Mouse (Mus musculus) kidney, postnatal 0 days (tissue): Measurements from ENCODE around the gene Nae1. TPM values are rescaled to one million over a fixed set of nuclear protein-coding genes. Genes with fewer than 3 reads are reported as not detected.
A peak's percentile ranks its signal among the peaks of the same experiment; 100 is the strongest.

ENCODE experiments used
- ATAC-seq: fragments of 200-750 bp; cut with Nextera tagmentation; replicated peaks from 2 replicates; pipeline ENCODE4 v1.8.0; 2017; ENCODE audit warnings: low read depth, moderate number of reproducible peaks, moderate TSS enrichment, moderate library complexity; ENCODE audit not compliant: low FRiP score
- DNase-seq: peaks from one replicate; pipeline ENCODE4 v3.0.0-alpha.2; 2016; ENCODE audit warnings: low spot score
- H3K27ac ChIP-seq: fragments of 300-500 bp; sonication (generic); 2 replicates; pipeline ENCODE4 v1.5.1; 2014; ENCODE audit warnings: mild to moderate bottlenecking
- H3K27me3 ChIP-seq: fragments of 300-500 bp; sonication (generic); 2 replicates; pipeline ENCODE4 v1.6.1; 2014; ENCODE audit warnings: low read length, mixed read lengths; ENCODE audit not compliant: insufficient read depth
- H3K36me3 ChIP-seq: fragments of 300-500 bp; sonication (generic); 2 replicates; pipeline ENCODE4 v1.6.1; 2014; ENCODE audit warnings: low read length, mixed read lengths; ENCODE audit not compliant: insufficient read depth
- H3K4me1 ChIP-seq: fragments of 300-500 bp; sonication (generic); replicated peaks from 2 replicates; pipeline ENCODE4 v1.6.1; 2014; ENCODE audit warnings: antibody characterized with exemption, low read length, mixed read lengths; ENCODE audit not compliant: insufficient read depth
- H3K4me2 ChIP-seq: fragments of 300-500 bp; sonication (generic); 2 replicates; pipeline ENCODE4 v1.6.1; 2014; ENCODE audit warnings: mild to moderate bottlenecking, low read length, moderate library complexity, mixed read lengths
- H3K4me3 ChIP-seq: fragments of 300-500 bp; sonication (generic); replicated peaks from 2 replicates; pipeline ENCODE4 v1.5.1; 2014; ENCODE audit warnings: low read depth, low read length
- H3K9ac ChIP-seq: fragments of 300-500 bp; sonication (generic); 2 replicates; pipeline ENCODE4 v1.6.1; 2014; ENCODE audit warnings: low read depth, low read length
- H3K9me3 ChIP-seq: fragments of 300-500 bp; sonication (generic); replicated peaks from 2 replicates; pipeline ENCODE4 v1.6.1; 2016; ENCODE audit warnings: low read length, inconsistent platforms, mixed read lengths
- CTCF ChIP-seq: IDR thresholded peaks from 2 replicates; pipeline ENCODE4 v1.5.1; 2016; ENCODE audit warnings: antibody characterized with exemption, low read depth, mild to moderate bottlenecking, moderate library complexity
- whole genome bisulfite sequencing: fragments of 180-500 bp; shearing (Covaris S2); extraction: QIAGEN DNeasy Blood & Tissue Kit; methylation state at CpG from one replicate; pipeline ENCODE4 v1.1.7; 2014; 5-methylcytosine and 5-hydroxymethylcytosine counted together
- polyA plus RNA-seq: library from polyadenylated mRNA; unstranded; fragments of >200 nt; fragmentation: Nextera tagmentation; extraction: Ambion mirVana; gene quantifications from 2 replicates; pipeline ENCODE4 v1.2.1, GENCODE M21; 2015

The Nae1 gene
- polyA plus RNA-seq, 1 experiment from 2014 or later, result 87.8 TPM

DNA sequence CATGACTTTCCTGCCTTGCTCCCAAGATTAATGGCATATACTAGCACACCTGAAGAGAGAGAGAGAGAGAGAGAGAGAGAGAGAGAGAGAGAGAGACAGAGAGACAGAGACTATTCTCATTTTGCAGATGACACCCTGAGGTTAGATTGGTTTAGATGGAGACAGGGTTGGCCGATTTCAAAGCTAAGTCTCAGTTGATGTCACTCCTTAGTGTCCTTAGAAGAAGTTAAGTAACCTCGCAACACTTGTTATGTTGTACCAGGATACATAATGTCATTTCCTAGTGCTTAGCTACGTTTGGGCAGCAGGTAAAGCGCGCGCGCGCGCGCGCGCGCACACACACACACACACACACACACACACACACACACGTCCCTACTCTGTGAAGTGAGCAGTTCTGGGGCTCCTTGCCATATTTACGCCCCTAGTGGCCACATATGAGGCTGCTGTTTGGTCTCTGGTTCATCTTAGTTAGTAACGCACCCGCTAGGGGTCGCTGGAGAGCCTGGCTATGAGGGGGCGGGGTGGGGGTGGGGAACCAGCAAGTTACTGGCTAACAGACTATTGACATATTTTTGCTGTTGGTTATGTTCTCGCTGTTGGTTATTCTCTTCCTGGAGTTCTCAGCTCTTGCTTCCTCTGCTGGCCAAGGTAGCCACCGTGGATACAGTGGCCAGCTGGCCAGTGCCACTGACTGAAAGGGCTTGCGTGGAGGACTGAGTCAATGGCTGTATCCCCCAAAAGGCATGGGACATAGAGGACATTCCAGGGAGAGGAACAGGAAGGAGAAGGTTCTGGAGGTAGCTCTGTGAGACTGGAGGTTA lies 30.4 kb upstream of the Nae1 start:
- Histone ChIP-seq H3K27me3 (no peaks in the 10 kb centered on the region), H3K9ac (no peak overlapping the region), H3K4me3 (no peak overlapping the region), H3K9me3 (no peaks in the 10 kb centered on the region), H3K27ac (no peak overlapping the region), H3K4me2 (peak overlapping the region; percentile 34; the same call in 1 of the 2 replicates), H3K36me3 (no peaks in the 10 kb centered on the region), H3K4me1 (no peaks in the 10 kb centered on the region)
- peak; percentile 94 for ATAC-seq
- TF ChIP-seq CTCF, result peak; percentile 89
- 17% methylated on average over 22 of the region's 22 CpGs for WGBS
- DNase-seq, result peak; percentile 96

DNA sequence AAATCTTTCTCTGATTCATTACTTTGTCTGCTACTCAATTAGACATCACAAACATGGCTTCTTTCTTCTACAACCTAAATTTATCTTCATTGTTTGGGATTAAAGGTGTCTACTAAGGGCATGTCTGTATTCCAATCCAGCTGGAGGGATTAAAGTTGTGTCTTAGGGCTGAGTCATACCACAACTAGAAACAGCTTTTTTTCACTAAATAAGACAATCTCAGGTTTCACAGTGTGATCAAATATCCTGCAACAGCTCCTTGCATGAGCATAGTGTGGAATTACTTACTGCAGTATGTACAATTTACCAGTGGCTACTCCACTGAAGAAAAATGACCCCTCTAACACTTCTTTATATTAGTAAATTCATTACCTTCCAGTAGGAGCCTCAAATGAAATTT lies 26.3 kb upstream of the Nae1 start:
- H3K4me3 ChIP-seq, result no peak overlapping the region
- no peak for TF ChIP-seq CTCF
- no peaks in the 10 kb centered on the region for H3K27me3 ChIP-seq
- no peaks in the 10 kb centered on the region for H3K4me1 ChIP-seq
- H3K27ac ChIP-seq, result no peak overlapping the region
- H3K4me2 ChIP-seq, result no peak overlapping the region
- H3K9ac ChIP-seq, result no peak overlapping the region
- H3K36me3 ChIP-seq, result no peaks in the 10 kb centered on the region
- H3K9me3 ChIP-seq, result no peaks in the 10 kb centered on the region
- DNase-seq, result no peak
- ATAC-seq, result no peak

DNA sequence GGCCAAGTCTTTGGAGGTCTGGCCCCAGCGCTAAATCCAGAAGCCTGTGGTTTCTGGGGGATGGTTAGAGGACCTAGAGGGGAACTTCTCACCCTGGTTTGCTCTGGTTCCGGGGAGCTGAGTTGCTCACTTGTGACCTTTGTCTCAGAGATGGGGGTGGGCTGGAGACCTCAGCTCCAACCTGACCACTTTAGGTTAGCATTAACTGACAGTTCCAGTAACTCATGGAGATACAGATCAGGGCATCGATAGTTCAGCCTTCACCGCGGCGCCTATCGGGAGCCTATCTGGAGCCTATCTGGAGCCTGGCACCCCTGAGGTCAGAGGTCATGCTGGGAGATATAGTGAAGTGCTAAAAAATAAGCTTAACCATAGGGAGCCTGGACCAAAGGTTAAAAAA lies 22.8 kb upstream of the Nae1 start:
- no peak for TF ChIP-seq CTCF

DNA sequence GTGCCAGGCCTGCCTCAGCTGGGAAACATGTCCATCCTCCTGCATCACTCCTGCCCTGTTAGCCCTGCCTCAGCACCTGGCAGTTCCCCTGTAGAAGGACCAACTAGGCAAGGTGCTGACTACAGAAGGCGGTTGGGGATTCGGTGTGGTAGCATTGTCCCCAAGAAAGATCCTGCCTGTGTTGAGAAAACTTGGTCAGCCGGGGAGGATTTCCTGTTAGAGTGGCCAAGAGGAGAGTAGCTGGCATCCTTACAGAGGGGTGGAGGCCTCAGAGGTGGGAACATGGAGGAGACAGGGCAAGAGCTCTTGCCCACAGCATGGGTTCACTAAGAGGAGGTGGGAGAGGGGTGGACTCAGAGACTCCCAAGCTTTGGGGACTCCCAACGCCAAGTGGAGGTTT lies 20.8 kb upstream of the Nae1 start:
- whole genome bisulfite sequencing, result 81% methylated on average over 4 of the region's 4 CpGs
- H3K36me3 ChIP-seq, result no peaks in the 10 kb centered on the region
- no peaks in the 10 kb centered on the region for H3K9me3 ChIP-seq
- no peaks in the 10 kb centered on the region for H3K4me1 ChIP-seq
- H3K9ac ChIP-seq, result no peak overlapping the region
- H3K27ac ChIP-seq, result no peak overlapping the region
- no peaks in the 10 kb centered on the region for H3K27me3 ChIP-seq
- no peak for TF ChIP-seq CTCF
- no peak overlapping the region for H3K4me3 ChIP-seq
- ATAC-seq (no peak), DNase-seq (no peak)
- H3K4me2 ChIP-seq, result no peak overlapping the region

More for the DNA sequence above, 22.8 kb upstream of the Nae1 start:
- H3K9me3 ChIP-seq, result no peaks in the 10 kb centered on the region
- H3K36me3 ChIP-seq, result no peaks in the 10 kb centered on the region
- no peak overlapping the region for H3K4me2 ChIP-seq
- WGBS, result 60% methylated on average over 7 of the region's 7 CpGs
- no peaks in the 10 kb centered on the region for H3K27me3 ChIP-seq
- ATAC-seq (no peak), DNase-seq (no peak)
- H3K9ac ChIP-seq, result no peak overlapping the region
- H3K4me3 ChIP-seq, result no peak overlapping the region
- no peak overlapping the region for H3K27ac ChIP-seq
- no peaks in the 10 kb centered on the region for H3K4me1 ChIP-seq

DNA sequence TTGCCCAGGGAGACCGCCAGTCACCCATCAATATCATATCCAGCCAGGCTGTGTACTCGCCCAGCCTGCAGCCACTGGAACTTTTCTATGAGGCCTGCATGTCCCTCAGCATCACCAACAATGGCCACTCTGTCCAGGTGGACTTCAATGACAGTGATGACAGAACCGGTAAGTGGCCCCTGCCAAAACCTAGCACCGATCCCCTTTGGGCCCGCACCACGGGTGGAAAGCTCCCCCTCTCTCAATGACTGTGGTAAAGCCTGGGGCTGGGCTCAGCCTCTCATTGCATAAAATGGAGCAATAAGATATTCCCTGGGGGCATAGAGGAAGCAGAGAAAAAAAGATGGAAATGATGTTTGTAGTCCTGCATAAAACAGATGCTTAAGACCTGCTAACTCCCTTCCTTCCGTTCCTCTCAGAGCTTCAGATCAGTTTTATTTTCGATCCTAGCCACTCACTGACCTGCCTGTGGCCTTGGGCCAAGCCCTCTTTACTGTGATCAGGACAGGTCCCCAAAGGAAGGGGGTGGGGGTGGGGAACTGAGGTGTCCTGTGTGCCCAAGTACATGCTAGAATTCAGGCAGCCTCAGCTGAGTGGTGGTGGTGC lies 9.1 kb upstream of the Nae1 start:
- Histone ChIP-seq H3K9ac (no peak overlapping the region), H3K27ac (no peak overlapping the region), H3K27me3 (peaks cover 31% of the 10 kb centered on the region), H3K4me2 (no peak overlapping the region), H3K36me3 (no peaks in the 10 kb centered on the region), H3K9me3 (no peaks in the 10 kb centered on the region), H3K4me3 (no peak overlapping the region), H3K4me1 (no peaks in the 10 kb centered on the region)
- ATAC-seq, result no peak
- no peak for TF ChIP-seq CTCF
- no peak for DNase-seq
- 84% methylated on average over 8 of the region's 8 CpGs for WGBS

DNA sequence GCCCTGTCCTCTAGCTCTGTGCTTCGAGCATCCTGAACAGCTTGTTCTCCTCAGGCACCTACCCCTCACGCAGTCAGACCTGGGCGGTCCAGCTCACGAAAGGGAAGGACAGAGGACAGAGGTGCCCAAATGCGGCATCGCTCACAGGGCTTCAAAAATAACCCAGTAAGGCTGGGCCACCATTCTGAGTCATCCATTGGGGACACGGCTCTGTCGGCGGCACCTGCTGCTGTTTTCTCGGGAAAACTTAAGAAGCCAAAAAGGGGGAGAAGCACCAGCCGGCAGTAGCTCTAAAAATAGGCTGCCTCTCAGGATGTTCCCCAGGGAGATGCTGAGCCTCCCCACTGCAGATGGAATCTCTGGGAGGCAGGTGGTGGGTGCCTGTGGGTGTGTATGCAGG lies 7.7 kb upstream of the Nae1 start:
- ATAC-seq (no peak), DNase-seq (no peak)
- Histone ChIP-seq H3K4me3 (no peak overlapping the region), H3K27me3 (peaks cover 31% of the 10 kb centered on the region), H3K4me1 (no peaks in the 10 kb centered on the region), H3K27ac (no peak overlapping the region), H3K9me3 (no peaks in the 10 kb centered on the region), H3K36me3 (no peaks in the 10 kb centered on the region), H3K9ac (no peak overlapping the region), H3K4me2 (no peak overlapping the region)
- WGBS, result 7% methylated on average over 11 of the region's 11 CpGs
- TF ChIP-seq CTCF, result no peak

DNA sequence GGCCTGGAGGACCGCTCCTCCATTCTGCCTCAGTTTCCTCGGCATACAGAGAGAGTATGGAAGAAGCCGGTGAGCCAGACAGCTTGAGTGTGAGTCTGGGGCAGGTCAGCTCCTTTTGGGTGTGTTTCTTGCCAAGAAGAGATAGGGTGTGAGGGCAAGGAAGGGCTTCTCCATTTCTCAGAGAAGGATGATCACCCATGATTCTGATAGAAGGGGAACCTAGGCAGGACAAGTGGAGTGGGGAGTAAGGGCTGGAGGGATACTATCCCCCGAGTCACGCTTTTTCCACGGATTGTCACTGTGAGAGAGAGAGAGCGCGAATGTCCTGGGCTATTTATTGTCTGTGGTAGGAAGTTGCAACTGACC lies 7.1 kb upstream of the Nae1 start:
- H3K27ac ChIP-seq, result no peak overlapping the region
- peak overlapping the region; percentile 46 for H3K4me3 ChIP-seq
- peaks cover 31% of the 10 kb centered on the region for H3K27me3 ChIP-seq
- H3K9me3 ChIP-seq, result no peaks in the 10 kb centered on the region
- no peak for TF ChIP-seq CTCF
- H3K4me1 ChIP-seq, result no peaks in the 10 kb centered on the region
- WGBS, result 16% methylated on average over 8 of the region's 8 CpGs
- DNase-seq (no peak), ATAC-seq (no peak)
- H3K9ac ChIP-seq, result no peak overlapping the region
- no peaks in the 10 kb centered on the region for H3K36me3 ChIP-seq
- H3K4me2 ChIP-seq, result peak overlapping the region; percentile 84
